Mouse (Mus musculus): ENCODE data around the gene Cfdp1. TPM values are rescaled to one million over a fixed set of nuclear protein-coding genes. Genes with fewer than 3 reads are reported as not detected.

The Cfdp1 gene
- total RNA-seq, 4 experiments from 2014 or later, result 27.4 to 37.6 (median 32.7) TPM

GRCm38 (mm10) chr8:111740994-111741393 lies 113.1 kb downstream of the Cfdp1 start:
- DNase-seq (ENCODE audit: low spot score), result no peak

DNA sequence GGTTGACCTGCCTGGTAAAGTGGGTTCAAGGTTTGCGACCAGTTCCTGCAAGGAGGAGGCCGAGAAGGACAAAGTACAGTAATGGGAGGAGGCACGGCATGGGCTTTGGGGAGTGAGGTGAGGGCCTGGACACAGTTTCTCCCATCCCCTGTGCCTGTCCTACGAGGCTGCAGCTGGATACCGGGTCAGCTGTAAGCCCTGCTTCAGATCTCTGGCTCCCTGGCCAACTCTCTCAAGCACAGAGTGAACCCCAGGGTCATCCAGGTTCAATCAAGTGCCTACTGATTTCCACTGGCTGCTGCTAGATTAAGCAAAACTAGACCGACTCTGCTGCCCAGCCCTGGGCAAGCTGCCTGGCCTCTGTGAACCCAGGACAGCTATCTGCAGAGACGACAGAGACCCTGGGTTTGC lies 113.8 kb downstream of the Cfdp1 start:
- no peak for DNase-seq (ENCODE audit: low spot score)

GRCm38 (mm10) chr8:111739604-111740003 lies 114.5 kb downstream of the Cfdp1 start:
- no peak for DNase-seq (ENCODE audit: low spot score)

- no peak for DNase-seq (ENCODE audit: low spot score)
Measured at GRCm38 (mm10) chr8:111738867-111739266, 115.2 kb downstream of the Cfdp1 start.

GRCm38 (mm10) chr8:111736321-111736720 lies 117.8 kb downstream of the Cfdp1 start:
- no peak for DNase-seq (ENCODE audit: low spot score)

GRCm38 (mm10) chr8:111735791-111736190 lies 118.3 kb downstream of the Cfdp1 start:
- no peak for DNase-seq (ENCODE audit: low spot score)

DNA sequence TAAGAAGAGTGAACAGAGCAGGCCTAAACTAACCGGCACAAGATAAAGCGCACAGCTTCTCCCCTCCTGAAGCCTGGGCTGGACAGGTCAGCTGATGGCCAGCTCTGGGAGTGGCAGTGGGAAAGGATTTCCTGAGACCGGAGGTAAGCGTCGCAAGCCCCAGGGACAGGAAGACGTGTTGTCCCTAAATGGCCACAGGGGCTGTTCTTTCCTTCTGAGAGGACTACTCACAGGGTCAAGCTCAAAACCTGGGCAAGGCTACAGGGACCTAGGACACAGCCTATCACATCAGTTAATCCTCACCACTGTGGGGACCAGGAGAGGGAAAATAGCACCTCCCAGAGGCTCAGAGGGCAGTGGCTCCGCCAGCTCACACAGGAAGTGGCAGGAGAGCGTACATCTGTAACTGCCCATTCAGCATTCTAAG lies 118.7 kb downstream of the Cfdp1 start:
- peak; percentile 75 for DNase-seq (ENCODE audit: low spot score)

DNA sequence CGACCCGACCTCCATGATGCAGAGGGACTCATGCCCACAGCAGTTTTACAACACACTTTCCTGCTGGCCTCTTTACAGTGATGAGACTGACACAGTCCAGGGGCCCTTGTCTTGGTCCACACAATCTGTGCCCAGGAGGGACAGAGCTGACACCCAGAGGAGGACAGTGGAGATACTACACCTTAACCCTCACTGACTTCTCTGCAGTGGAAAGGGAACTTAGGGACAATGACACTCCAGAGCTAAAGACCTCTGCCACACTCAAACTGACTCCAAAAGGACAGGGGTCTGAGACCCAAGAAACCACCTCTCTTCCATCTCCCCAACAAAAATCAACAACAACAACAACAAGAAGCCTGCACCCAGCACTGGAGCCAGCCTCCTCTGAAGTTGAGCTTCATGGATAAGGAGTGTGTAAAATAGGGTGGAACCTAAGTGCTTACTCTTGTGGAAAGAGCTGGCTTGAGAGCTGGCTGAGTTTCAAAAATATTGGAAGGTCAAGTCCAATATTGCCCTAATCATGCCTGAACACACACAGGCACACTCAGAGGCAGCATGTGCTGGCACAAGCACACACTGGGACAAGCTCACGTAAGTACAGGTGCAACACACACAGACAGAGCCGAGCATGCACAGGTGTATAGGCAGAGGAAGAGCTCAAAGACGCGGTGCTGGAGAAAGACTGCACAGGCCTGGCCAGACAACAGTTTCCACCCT lies 119.7 kb downstream of the Cfdp1 start:
- no peak for DNase-seq (ENCODE audit: low spot score)

- DNase-seq (ENCODE audit: low spot score), result no peak
Measured at GRCm38 (mm10) chr8:111733581-111734243, 120.4 kb downstream of the Cfdp1 start.

GRCm38 (mm10) chr8:111732406-111733085 lies 121.5 kb downstream of the Cfdp1 start:
- DNase-seq (ENCODE audit: low spot score), result no peak

GRCm38 (mm10) chr8:111732004-111732403 lies 122.1 kb downstream of the Cfdp1 start:
- DNase-seq (ENCODE audit: low spot score), result peak; percentile 97

- no peak for DNase-seq (ENCODE audit: low spot score)
Measured at GRCm38 (mm10) chr8:111731231-111731977, 122.7 kb downstream of the Cfdp1 start.

DNA sequence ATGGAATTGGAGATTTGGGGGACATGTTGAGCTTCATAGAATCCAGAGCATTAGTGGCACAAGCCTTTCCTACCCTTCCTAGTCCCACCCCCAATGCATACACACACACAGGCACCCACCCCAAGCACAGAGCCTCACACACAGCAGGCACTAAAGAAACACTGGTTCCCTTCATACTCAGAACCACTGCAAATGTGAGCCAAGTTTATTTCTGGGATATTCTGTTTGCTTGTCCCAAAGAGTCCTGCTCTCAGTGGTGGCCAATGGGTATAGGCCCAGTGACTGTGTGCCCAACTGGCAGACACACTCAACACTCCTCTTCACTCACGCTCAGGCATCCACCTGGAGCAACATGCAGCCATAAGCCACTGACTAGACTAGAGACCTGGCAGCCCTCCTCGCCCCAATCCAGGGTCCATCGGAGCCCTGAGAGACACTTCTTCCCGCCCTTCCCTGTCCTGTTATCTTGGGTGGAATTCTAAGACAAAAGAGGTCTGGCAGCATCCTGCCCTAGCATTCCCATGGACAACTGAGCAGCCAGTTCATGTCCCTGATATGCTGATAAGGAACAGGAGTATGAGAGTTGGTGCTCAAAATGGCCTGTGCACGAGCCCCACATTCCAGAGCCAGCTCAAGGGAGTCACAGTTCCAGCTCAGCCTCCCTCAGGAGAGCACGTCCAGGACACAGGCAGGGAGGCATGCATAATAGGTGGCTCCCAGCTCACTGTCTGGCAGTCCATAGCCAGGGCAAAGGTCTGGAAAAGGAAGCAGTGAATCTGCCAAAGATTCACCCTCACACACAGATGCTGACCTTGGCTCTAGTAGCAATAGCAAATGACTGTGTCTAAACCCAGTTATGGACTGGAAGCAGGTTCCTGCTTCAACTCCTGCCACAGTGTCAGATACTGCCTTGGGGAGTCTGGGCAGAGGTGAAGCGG lies 124.6 kb downstream of the Cfdp1 start:
- DNase-seq (ENCODE audit: low spot score), result no peak

DNA sequence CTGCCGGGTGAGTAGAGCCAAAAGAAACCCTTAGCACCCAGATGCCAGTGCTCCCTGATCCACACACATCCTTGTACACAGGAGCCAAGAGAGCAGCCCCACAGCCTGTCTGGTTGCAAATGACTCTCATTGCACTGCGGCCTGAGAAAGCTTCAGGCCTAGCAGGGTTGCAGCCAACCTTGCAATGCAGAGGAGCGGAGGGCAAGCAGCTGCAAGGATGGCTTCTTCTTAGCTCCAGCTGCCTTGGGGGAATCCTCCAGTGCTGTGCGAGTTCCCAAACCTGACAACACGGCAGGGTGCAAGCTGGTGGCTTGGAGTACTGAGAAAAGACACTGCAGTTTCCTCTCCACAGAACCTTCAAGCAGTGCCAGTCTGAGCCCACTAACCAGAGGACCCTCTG lies 125.6 kb downstream of the Cfdp1 start:
- no peak for DNase-seq (ENCODE audit: low spot score)

DNA sequence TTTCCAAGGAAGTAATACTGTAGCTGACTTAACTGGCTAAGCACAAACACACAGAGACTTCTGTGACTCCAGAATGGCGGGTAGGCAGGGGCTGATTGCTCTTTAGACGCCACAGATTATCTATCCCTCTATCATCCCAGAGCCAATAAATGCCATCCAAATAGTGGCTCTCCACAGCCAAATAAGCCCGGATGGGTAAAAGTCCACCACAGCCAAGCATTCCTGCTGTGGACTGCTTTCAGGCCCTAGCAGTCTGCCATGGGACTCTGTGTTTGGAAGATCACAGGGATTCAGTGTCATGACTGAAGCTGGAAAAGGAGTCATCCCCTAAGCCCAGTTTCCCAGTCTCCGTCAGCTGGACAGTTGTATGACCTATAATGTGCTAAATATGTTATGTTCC lies 126.5 kb downstream of the Cfdp1 start:
- DNase-seq (ENCODE audit: low spot score), result no peak

- peak; percentile 80 for DNase-seq (ENCODE audit: low spot score)
Measured at GRCm38 (mm10) chr8:111726102-111726900, 127.8 kb downstream of the Cfdp1 start.

DNA sequence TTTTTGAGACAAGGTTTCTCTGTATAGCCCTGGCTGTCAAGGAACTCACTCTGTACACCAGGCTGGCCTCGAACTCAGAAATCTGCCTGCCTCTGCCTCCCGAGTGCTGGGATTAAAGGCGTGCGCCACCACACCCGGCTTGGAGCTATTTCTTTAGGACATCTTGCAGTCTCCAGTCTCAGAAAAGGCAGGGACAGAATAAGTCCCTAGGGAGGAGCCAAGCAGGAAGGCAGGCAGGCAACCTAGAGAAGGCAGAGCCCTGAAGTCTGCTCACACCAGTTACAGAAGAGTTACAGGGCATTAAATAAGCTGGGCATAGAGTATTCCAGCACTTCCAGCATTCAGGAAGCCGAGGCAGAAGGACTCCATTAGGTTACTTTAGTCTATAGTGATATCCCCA lies 128.8 kb downstream of the Cfdp1 start:
- no peak for DNase-seq (ENCODE audit: low spot score)

- DNase-seq (ENCODE audit: low spot score), result no peak
Measured at GRCm38 (mm10) chr8:111720115-111720544, 134.0 kb downstream of the Cfdp1 start.

- no peak for DNase-seq (ENCODE audit: low spot score)
Measured at GRCm38 (mm10) chr8:111718937-111719336, 135.2 kb downstream of the Cfdp1 start.

Measured in heart, adult 8-10 months (tissue).